Mouse (Mus musculus) cerebellum, adult 11-12 months (tissue): ENCODE results near the gene Qk.

ENCODE experiments used
- DNase-seq: peaks from one replicate; pipeline ENCODE4 v3.0.0; 2022

The Qk gene

DNA sequence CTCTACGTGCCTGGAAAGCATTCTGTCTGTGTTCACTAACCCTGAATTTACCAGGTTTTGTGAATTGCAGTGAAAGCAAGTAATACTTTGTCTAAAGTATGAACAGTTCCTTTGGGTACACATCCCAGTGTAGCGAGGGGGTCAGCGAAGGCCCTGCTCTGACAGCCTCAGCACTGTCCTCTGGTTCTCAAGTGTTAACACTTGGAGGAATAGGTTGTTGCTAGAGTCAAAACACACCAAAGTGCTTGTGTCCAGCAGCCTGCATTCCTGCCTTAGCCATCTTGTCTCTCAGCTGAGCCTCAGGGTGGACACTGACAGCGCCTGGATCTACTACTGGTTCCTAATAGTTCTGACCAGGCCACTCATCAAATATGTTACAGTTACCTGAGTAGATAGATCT lies 6.3 kb upstream of the Qk start:
- no peak for DNase-seq

DNA sequence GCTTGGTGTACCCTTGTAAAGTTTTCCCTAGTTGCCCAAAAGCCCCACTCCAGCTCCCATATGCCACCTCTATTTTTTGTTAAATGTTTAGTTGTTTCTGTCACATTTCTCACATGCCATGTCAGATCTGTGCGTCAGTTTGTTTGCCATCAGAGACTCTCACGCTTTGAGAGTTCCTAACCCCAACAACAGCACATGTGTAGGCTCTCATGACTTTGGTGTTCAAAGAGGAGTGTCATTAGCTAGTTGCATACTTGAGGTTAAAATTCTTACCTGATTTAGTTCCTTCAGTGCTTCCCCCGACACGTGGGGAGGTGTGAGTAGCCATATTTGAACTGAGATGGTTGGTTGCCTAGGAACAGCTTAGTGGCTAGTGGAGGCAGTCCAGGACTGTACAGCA lies 2.1 kb upstream of the Qk start:
- no peak for DNase-seq

DNA sequence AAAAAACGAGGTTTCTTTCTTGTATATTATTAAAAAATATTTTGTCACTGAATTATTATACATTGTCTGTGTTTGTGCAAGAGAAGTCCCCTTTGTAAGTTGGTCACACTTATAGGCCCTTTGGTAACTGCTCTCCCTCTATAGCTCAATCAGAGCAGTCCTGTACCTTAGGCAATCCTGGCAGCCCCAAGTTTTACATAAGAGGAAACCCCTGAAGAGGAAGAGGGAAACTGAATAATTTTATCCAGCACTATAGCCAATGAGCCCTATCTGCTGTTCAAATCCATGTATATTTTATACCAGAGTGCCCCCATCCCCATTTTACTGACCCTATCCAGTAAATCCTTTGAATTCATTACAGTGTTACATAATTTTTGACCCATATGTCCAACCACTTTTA lies 1.4 kb upstream of the Qk start:
- no peak for DNase-seq

GRCm38 (mm10) chr17:10320456-10320790 lies 769 bp upstream of the Qk start:
- DNase-seq, result no peak

DNA sequence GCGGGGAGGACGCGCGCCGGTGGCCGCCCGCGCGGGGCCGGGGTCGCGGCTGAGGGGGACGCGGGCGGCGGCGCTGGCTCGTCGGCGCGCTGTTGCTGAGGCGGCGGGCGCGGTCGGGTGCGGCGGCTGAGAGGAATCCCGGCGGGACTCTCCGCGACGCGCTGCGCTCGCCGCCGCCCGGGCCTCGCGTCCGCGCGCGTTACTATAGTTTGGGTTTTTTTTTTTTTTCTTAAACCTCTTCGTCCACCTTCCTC lies 296 bp downstream of the Qk start:
- DNase-seq, result no peak

GRCm38 (mm10) chr17:10318561-10319430 lies 858 bp downstream of the Qk start:
- DNase-seq, result peak; percentile 79

- DNase-seq, result peak; percentile 55
These were observed 1.6 kb downstream of the Qk start for GRCm38 (mm10) chr17:10317981-10318551.

GRCm38 (mm10) chr17:10317186-10317585 lies 2.5 kb downstream of the Qk start:
- DNase-seq, result no peak

DNA sequence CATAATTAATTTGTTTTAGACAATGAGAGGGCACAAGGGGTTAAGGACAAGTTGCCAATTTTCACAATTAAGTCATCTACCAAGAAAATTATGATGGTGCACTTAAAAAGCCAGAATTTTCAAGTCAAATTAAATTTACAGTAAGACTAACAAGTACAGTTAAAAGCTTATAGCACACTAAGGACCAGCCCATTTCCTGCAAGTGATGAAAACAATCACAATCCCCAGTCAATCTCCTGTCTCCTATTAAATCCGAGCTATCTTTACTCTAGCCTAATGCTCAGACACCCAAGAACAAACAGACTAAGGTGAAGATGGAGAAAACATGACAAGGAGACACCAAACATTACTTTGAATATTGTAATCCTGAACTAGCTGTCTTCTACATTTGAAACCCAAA lies 3.2 kb downstream of the Qk start:
- no peak for DNase-seq

GRCm38 (mm10) chr17:10310046-10310445 lies 9.6 kb downstream of the Qk start:
- no peak for DNase-seq

DNA sequence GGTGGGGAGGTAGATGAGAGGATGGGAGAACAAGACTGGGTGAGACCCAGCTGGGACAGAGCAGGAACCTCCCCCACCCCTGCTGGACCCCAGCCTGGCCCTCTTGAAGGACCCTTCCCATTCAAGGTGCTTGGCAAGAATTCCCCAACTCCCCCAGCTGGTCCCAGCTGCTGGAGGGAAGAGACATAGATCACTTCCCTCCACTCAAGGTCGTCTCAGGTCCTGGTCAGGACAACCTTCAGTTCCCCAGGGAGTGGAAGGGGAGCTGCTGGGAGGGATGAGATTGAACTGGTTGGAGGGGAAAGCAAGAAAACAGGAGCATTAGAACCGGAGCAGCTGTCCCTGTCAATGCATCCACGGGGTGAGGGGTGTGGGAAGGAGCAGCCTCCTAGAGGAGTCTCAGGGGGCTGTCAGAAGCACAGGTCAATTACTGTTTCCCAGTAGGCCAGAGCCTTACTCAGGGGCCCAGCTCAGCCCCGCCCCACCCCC lies 10.5 kb downstream of the Qk start:
- DNase-seq, result no peak

GRCm38 (mm10) chr17:10306424-10306823 lies 13.2 kb downstream of the Qk start:
- DNase-seq, result no peak

DNA sequence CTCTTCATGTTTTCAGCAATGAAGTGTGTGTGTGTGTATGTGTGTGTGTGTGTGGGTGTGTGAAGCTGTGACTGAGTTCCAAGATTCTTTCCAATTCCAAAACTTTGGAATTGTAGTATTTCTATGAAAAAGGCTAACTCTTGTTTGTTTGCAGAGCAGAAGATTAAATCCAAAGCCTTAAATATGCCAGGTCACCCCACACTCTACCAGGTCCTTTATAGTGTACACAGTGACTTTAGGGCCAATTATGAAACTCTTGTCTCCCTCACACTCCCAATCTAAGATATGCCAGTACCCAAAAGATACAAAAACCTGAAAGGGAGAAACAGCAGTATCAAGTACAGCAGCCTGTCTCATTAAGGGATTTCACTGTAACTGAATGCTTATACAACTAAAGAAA lies 15.7 kb downstream of the Qk start:
- DNase-seq, result no peak

GRCm38 (mm10) chr17:10300968-10301795 lies 18.5 kb downstream of the Qk start:
- DNase-seq, result no peak

DNA sequence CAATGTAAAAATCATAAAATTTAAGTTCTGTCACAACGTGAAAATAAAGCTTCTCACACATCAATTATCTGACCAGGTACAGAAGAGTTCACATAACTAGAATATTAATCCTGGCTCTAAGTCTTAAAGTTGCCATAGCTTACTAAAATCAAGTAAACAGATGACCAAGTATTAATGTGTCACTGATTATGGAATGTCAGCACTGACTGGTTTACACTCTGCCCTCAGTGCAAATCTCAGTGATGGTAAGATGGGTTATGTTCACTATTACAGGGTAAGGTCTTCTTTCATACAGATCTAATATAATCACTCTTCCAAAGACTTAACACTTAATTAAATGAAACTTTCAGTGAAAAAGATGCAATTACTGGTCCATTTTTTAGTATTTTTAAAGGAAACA lies 20.3 kb downstream of the Qk start:
- DNase-seq, result no peak

DNA sequence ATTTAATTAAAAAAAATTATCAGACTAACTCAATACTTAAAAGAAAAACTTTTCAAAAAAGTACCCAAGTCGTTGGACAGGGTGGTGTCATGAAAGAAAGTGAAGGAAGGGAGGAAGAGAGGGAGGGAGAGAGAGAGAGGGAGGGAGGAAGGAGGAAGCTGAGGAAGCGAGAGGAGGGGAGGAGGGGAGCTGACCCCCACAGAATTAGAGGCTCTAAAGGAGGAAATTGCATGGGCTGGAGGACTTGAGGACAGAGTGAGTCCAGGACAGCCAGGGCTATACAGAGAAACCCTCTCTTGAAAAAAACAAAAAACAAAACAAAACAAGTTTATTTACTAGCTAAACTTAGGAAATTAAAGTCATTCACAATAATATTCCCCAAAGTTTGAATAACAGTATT lies 27.1 kb downstream of the Qk start:
- DNase-seq, result no peak

DNA sequence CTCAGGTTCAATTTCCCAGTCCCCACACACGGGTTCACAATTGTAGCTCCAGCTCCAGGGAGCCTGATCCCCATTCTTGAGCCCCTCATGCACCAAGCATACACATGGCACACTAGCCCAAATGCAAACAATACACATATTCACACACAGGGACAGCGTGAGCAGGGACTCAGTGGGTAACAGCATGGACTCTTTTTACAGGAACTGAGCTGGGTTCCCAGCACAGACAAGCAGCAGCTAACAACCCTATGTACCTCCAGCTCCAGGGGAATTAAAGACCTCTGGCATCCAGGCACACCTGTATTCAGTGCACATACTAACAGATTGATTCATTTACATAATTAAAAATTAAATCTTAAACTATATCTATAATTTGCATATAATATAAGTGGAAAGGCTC lies 34.9 kb downstream of the Qk start:
- no peak for DNase-seq

- DNase-seq, result no peak
These were observed 40.1 kb downstream of the Qk start for GRCm38 (mm10) chr17:10279532-10279931.

GRCm38 (mm10) chr17:10269518-10269917 lies 50.1 kb downstream of the Qk start:
- DNase-seq, result no peak

DNA sequence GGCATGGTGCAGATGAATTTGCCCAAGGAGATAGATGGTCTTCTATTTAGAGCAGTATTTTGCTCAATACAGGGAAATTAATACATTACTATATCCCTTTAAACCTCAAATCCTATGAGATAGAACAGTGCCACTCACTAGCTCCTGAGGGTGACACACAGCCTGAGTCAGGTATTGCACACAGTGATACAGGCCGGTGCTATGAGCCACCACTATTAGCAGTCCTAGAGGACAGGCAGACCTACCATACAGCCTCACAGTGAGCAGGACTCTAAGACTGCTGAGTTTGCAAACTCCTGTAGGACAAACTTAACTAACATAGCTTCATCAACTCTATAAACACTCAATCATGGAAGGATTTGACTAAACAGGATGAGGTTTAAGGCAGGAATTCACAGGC lies 51.2 kb downstream of the Qk start:
- DNase-seq, result no peak

DNA sequence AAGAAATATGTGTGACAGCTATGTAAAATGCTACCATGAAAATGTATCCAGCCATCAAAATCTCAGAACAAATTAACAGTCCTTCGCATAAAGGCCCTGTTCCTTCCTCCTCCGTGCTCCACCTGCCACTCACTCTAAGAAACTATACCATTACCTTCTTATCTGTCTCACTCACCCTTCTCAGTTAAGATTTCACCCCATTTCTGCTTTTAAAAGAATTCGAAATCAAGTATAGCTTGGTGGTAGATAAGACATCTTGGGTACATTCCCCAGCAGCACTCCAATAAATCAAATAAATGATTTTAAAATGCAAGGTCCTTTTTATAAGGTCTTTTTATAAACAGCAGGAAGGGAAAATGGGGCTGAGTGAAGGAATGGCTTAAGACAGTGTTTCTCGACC lies 53.4 kb downstream of the Qk start:
- DNase-seq, result no peak

- no peak for DNase-seq
These were observed 68.2 kb downstream of the Qk start for GRCm38 (mm10) chr17:10251252-10251958.

DNA sequence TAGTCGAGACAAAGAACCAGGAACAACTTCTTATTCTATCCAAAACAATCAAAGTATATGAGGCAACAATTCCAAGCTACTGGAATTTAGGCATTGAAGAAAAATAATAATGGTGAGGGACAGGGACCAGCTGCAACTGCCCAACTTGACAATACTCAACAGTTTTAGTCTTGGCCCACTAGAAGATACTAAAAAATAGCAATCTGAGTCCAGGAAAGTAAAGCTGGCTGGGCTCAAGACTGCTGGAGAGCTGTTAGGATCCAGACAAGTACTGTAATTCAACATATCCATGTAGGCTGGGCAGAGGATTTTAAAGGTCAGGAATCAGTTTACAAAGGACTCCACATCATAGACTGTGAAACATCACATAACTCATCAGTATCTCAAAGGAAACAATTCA lies 79.6 kb downstream of the Qk start:
- no peak for DNase-seq

DNA sequence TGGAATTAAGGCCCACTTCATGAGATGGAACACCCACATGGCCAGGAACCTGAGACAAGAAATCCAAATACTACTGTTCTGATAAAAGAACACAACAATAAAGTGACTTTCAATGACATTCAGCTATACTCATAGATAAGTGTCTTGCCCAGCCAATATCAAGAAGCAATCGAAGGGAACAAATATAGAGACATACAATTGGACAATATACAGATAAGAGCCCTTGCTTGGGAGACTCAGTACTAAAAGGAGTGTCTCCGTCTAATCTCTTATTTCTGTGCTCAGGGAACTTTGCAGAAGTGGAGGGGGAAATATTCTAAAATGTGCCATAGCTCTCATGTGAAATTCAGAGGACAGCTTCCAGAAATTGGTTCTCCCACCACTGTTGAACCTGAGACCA lies 83.1 kb downstream of the Qk start:
- DNase-seq, result no peak
